Mouse (Mus musculus): ENCODE results near the gene Itgb3. TPM values are rescaled to one million over a fixed set of nuclear protein-coding genes. Genes with fewer than 3 reads are reported as not detected.

The Itgb3 gene
- polyA plus RNA-seq, 1 experiment from 2014 or later: 5.5 TPM

DNA sequence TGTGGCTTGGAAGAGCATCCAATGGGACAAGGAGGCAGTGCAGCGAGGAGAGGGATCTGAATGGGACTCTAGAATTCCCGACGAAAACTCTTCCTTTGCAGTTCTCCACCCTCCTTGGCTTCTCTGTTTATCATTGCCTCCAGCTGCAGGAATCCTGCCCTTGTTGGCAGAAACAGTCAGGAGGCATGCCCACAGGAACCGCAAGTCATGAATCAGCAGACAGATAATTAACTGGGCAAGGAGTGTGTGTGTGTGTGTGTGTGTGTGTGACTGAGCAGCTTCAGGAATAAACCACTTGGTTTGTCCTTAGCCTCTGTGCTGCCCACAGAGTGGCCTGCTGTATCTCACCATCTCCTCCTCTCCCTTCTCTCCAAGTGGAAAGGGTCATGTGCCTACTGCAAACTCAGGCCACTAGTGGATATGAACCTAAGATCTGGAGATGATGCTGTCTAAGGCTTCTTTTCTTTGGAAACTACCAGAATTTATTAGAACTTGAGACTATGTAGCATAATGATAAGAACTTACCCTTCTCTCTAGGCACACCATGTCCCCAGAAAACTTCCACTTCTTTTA lies 3.9 kb downstream of the Itgb3 start:
- 31% methylated on average over 4 of the region's 4 CpGs for WGBS
- ATAC-seq: no peak
- H3K9me3 ChIP-seq: no peaks in the 10 kb centered on the region

GRCm38 (mm10) chr11:104613551-104613950 lies 5.8 kb downstream of the Itgb3 start:
- no peak overlapping the region for H3K27ac ChIP-seq
- no peaks in the 10 kb centered on the region; the same call in 1 of the 2 replicates for H3K4me1 ChIP-seq (replicated peaks)
- no peak overlapping the region for H3K4me3 ChIP-seq (replicated peaks)
- H3K27me3 ChIP-seq (replicated peaks): 0 out of 2 replicates have a peak, but pooled peaks cover 3% of the 10 kb centered on the region
- no peak overlapping the region for H3K9ac ChIP-seq
- no peak for ATAC-seq
- H3K4me2 ChIP-seq (replicated peaks): no peak overlapping the region
- H3K36me3 ChIP-seq: no peaks in the 10 kb centered on the region
- H3K9me3 ChIP-seq: no peaks in the 10 kb centered on the region
- 84% methylated on average over 10 of the region's 10 CpGs for WGBS

More for the DNA sequence above, 3.9 kb downstream of the Itgb3 start:
- Histone ChIP-seq H3K4me1 (replicated peaks) (peaks cover 11% of the 10 kb centered on the region; the same call in 1 of the 2 replicates), H3K4me3 (replicated peaks) (no peak overlapping the region), H3K27ac (no peak overlapping the region), H3K36me3 (no peaks in the 10 kb centered on the region), H3K9ac (no peak overlapping the region), H3K27me3 (replicated peaks) (0 out of 2 replicates have a peak, but pooled peaks cover 3% of the 10 kb centered on the region), H3K4me2 (replicated peaks) (no peak overlapping the region)

GRCm38 (mm10) chr11:104614130-104614529 lies 6.3 kb downstream of the Itgb3 start:
- no peaks in the 10 kb centered on the region; the same call in 1 of the 2 replicates for H3K4me1 ChIP-seq (replicated peaks)
- no peaks in the 10 kb centered on the region for H3K36me3 ChIP-seq
- H3K9me3 ChIP-seq: no peaks in the 10 kb centered on the region
- no peak overlapping the region for H3K9ac ChIP-seq
- 76% methylated on average over 2 of the region's 2 CpGs for WGBS
- 0 out of 2 replicates have a peak, but pooled peaks cover 3% of the 10 kb centered on the region for H3K27me3 ChIP-seq (replicated peaks)
- no peak overlapping the region for H3K4me3 ChIP-seq (replicated peaks)
- no peak overlapping the region for H3K27ac ChIP-seq
- no peak for ATAC-seq
- no peak overlapping the region for H3K4me2 ChIP-seq (replicated peaks)

DNA sequence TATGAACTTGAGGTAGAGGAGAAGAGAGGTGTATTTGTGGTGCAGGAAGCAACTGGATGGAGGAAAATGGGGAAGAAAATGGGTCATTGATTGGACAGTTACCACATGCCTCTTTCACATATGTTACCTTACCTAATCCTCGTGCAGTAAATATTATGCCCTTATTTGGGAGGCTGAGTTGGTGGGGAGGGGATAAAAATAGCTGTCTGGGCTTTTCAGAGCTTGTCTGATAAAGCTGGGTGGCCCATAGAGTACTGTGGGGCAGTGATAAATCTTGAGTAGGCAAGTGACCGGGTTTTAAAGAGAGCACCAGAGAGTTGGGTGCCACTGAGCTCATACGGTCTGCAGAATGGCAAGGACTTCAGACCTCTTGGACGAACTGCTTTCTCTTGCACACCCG lies 8.4 kb downstream of the Itgb3 start:
- H3K4me3 ChIP-seq (replicated peaks): no peak overlapping the region
- no peak overlapping the region for H3K4me2 ChIP-seq (replicated peaks)
- no peaks in the 10 kb centered on the region for H3K27me3 ChIP-seq (replicated peaks)
- no peak overlapping the region for H3K9ac ChIP-seq
- no peaks in the 10 kb centered on the region for H3K36me3 ChIP-seq
- H3K27ac ChIP-seq: no peak overlapping the region
- no peak for ATAC-seq
- no peaks in the 10 kb centered on the region for H3K9me3 ChIP-seq
- WGBS: 53% methylated on average over 5 of the region's 5 CpGs
- 0 out of 2 replicates have a peak, but pooled peaks cover 7% of the 10 kb centered on the region for H3K4me1 ChIP-seq (replicated peaks)

GRCm38 (mm10) chr11:104618638-104619076 lies 10.9 kb downstream of the Itgb3 start:
- no peak overlapping the region for H3K4me3 ChIP-seq (replicated peaks)
- no peak overlapping the region for H3K27ac ChIP-seq
- no peaks in the 10 kb centered on the region for H3K36me3 ChIP-seq
- H3K27me3 ChIP-seq (replicated peaks): no peaks in the 10 kb centered on the region
- no peak overlapping the region for H3K9ac ChIP-seq
- H3K4me2 ChIP-seq (replicated peaks): no peak overlapping the region
- no peak for ATAC-seq
- H3K4me1 ChIP-seq (replicated peaks): 0 out of 2 replicates have a peak, but pooled peaks cover 10% of the 10 kb centered on the region
- H3K9me3 ChIP-seq: no peaks in the 10 kb centered on the region
- 76% methylated on average over 6 of the region's 6 CpGs for WGBS

- 0 out of 2 replicates have a peak, but pooled peaks cover 10% of the 10 kb centered on the region for H3K4me1 ChIP-seq (replicated peaks)
- H3K4me3 ChIP-seq (replicated peaks): no peak overlapping the region
- no peaks in the 10 kb centered on the region for H3K9me3 ChIP-seq
- H3K4me2 ChIP-seq (replicated peaks): no peak overlapping the region
- no peak overlapping the region for H3K27ac ChIP-seq
- no peak overlapping the region for H3K9ac ChIP-seq
- H3K27me3 ChIP-seq (replicated peaks): no peaks in the 10 kb centered on the region
- no peak for ATAC-seq
- no peaks in the 10 kb centered on the region for H3K36me3 ChIP-seq
- 75% methylated on average over 13 of the region's 13 CpGs for WGBS
Observed at GRCm38 (mm10) chr11:104619084-104620022, 11.6 kb downstream of the Itgb3 start.

DNA sequence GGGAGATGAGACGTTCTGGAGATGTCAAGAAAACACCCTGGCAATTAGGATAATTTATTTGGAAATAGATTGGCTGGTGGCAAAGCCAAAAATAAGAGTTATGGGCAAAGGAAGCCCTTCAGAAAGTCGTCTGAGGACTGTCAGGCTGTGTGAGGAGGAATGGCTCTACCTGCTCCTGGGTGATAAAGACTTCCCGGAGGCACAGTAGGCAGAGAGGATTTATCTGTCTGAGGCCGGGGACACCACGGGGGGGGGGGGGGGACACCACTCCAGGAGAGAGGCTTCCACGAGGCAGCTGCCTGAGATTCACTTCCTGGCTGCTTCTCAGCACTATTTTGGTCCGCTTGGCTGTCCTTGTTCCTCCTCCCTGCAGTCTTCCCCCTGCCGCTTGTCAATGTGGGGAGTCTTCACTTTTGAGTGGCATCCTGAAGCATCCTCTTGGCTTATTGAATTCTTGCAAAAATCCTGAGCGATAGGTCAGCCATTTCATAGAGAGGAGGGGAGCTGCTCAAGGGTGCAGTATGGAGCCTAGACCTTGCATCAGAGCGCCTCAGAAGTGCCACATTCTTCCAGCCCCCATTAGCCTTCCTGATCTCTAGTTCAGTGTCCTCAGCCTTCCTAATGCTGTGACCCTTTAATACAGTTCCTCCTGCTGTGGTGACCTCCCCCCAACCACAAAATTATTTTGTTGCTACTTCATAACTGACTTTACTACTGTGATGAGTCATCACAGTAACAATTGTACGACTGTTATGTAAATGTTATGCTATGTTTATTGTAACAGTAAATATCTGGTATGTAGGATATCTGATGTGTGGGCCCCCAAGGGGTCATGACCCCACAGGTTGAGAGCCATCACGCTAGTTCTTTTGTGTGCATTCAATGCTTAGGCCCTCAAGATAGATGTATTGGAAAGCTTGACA lies 14.5 kb downstream of the Itgb3 start:
- Histone ChIP-seq H3K36me3 (no peaks in the 10 kb centered on the region), H3K27ac (no peak overlapping the region), H3K4me1 (replicated peaks) (peaks cover 32% of the 10 kb centered on the region), H3K4me2 (replicated peaks) (no peak overlapping the region), H3K27me3 (replicated peaks) (no peaks in the 10 kb centered on the region), H3K9me3 (no peaks in the 10 kb centered on the region), H3K9ac (no peak overlapping the region), H3K4me3 (replicated peaks) (no peak overlapping the region)
- ATAC-seq: no peak
- WGBS: 32% methylated on average over 12 of the region's 12 CpGs

DNA sequence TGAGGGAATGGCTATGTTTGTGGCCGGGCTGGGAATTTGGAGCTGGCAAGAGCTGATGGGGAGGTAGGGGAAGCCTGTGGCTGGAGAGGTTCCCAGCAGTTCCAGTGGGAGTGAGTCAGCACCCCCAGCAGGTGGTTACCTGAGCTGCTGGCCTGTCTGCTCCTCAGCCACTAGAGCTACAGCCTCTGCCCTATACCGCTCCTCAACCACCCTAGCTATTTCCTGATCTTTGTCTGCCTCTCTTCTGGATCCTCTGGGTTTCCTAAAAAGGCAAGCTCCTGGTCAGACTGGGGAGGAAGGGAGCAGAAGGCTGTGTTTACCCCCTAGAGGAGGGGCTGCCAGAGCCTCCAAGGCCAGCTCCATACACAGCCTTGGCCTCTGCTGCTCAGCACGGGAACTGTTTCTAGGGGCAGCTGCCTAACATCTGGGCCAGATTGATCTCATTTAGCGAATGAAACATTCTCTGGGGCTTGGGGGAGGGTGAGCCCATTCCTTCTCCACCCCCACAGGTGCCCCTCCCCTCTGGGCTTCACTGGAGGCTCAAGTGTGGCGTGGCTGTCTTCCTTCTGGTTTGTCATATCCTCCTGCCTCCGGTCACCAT lies 17.1 kb downstream of the Itgb3 start:
- peak; percentile 77 for ATAC-seq
- 18% methylated on average over 6 of the region's 6 CpGs for WGBS

GRCm38 (mm10) chr11:104625453-104626402 lies 17.9 kb downstream of the Itgb3 start:
- Histone ChIP-seq H3K9ac (no peak overlapping the region), H3K27ac (peak overlapping the region; percentile 81), H3K4me3 (replicated peaks) (no peak overlapping the region), H3K9me3 (no peaks in the 10 kb centered on the region), H3K4me1 (replicated peaks) (peaks cover 28% of the 10 kb centered on the region), H3K4me2 (replicated peaks) (peak overlapping the region; percentile 7), H3K36me3 (no peaks in the 10 kb centered on the region), H3K27me3 (replicated peaks) (no peaks in the 10 kb centered on the region)
- 21% methylated on average over 12 of the region's 12 CpGs for WGBS
- ATAC-seq: peak; percentile 76

More for the DNA sequence above, 17.1 kb downstream of the Itgb3 start:
- no peaks in the 10 kb centered on the region for H3K36me3 ChIP-seq
- peak overlapping the region; percentile 7; the same call in 1 of the 2 replicates for H3K4me2 ChIP-seq (replicated peaks)
- no peak overlapping the region for H3K4me3 ChIP-seq (replicated peaks)
- peak overlapping the region; percentile 81 for H3K27ac ChIP-seq
- no peaks in the 10 kb centered on the region for H3K27me3 ChIP-seq (replicated peaks)
- no peaks in the 10 kb centered on the region for H3K9me3 ChIP-seq
- peaks cover 28% of the 10 kb centered on the region for H3K4me1 ChIP-seq (replicated peaks)
- H3K9ac ChIP-seq: no peak overlapping the region

DNA sequence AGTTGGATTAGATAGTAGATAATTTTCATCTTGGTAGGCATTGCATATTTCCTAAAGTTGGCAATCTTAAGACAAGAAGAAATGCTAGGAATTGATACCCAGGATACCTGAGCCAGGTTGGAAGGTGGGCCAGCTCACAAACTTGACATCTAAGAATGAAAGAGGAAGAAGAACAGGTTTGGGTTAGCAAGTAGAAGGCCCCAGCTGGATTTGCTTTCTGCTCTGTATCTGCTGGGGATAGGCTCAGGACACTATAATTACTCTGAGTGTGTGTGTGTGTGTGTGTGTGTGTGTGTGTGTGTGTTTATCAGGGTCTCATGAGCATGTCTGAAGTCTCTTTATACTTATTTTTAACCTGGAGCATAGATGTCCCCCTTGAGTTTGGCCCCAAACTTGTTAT lies 18.8 kb downstream of the Itgb3 start:
- Histone ChIP-seq H3K4me2 (replicated peaks) (no peak overlapping the region), H3K4me1 (replicated peaks) (peaks cover 28% of the 10 kb centered on the region), H3K36me3 (no peaks in the 10 kb centered on the region), H3K9me3 (no peaks in the 10 kb centered on the region), H3K27ac (peak overlapping the region; percentile 81; the same call in 1 of the 2 replicates), H3K4me3 (replicated peaks) (no peak overlapping the region), H3K9ac (no peak overlapping the region), H3K27me3 (replicated peaks) (no peaks in the 10 kb centered on the region)
- no peak for ATAC-seq
